Mouse (Mus musculus) midbrain, embryonic 16.5 days (tissue): Measurements from ENCODE around the gene Rif1. TPM values are rescaled to one million over a fixed set of nuclear protein-coding genes. Genes with fewer than 3 reads are reported as not detected.

Source experiments
- ATAC-seq: fragments of 200-750 bp; cut with Nextera tagmentation; 2 replicates; pipeline ENCODE4 v1.8.0; 2017; ENCODE audit warnings: moderate TSS enrichment
- H3K27ac ChIP-seq: fragments of 300-500 bp; sonication (generic); 2 replicates; pipeline ENCODE4 v1.5.1; 2014; ENCODE audit warnings: mild to moderate bottlenecking, low read length, mixed read lengths
- H3K27me3 ChIP-seq: fragments of 300-500 bp; sonication (generic); 2 replicates; pipeline ENCODE4 v1.6.1; 2014; ENCODE audit warnings: low read depth, low read length, mixed read lengths; ENCODE audit not compliant: control insufficient read depth, insufficient read depth
- H3K36me3 ChIP-seq: fragments of 300-500 bp; sonication (generic); 2 replicates; pipeline ENCODE4 v1.6.1; 2014; ENCODE audit warnings: mild to moderate bottlenecking, low read length, moderate library complexity, mixed read lengths; ENCODE audit not compliant: control insufficient read depth, insufficient read depth
- H3K4me1 ChIP-seq: fragments of 300-500 bp; sonication (generic); 2 replicates; pipeline ENCODE4 v1.6.1; 2014; ENCODE audit warnings: mild to moderate bottlenecking, low read length, mixed read lengths; ENCODE audit not compliant: control insufficient read depth, insufficient read depth
- H3K4me2 ChIP-seq: fragments of 300-500 bp; sonication (generic); 2 replicates; pipeline ENCODE4 v1.6.1; 2014; ENCODE audit warnings: mild to moderate bottlenecking, low read length, mixed read lengths
- H3K4me3 ChIP-seq: fragments of 300-500 bp; sonication (generic); 2 replicates; pipeline ENCODE4 v1.5.1; 2014; ENCODE audit warnings: low read depth, mild to moderate bottlenecking, low read length, moderate library complexity, mixed read lengths
- H3K9ac ChIP-seq: fragments of 300-500 bp; sonication (generic); 2 replicates; pipeline ENCODE4 v1.6.1; 2014; ENCODE audit warnings: low read depth, low read length, mixed read lengths
- H3K9me3 ChIP-seq: fragments of 300-500 bp; sonication (generic); replicated peaks from 2 replicates; pipeline ENCODE4 v1.6.1; 2014; ENCODE audit warnings: mild to moderate bottlenecking, low read length, mixed read lengths; ENCODE audit not compliant: control insufficient read depth, poor library complexity, severe bottlenecking
- WGBS: fragments of 180-500 bp; shearing (Covaris S2); extraction: QIAGEN DNeasy Blood & Tissue Kit; methylation state at CpG from one replicate; pipeline ENCODE4 v1.1.7; 2014; 5-methylcytosine and 5-hydroxymethylcytosine counted together
- polyA plus RNA-seq: library from polyadenylated mRNA; unstranded; fragments of >200 nt; fragmentation: Nextera tagmentation; extraction: Ambion mirVana; gene quantifications from 2 replicates; pipeline ENCODE4 v1.2.1, GENCODE M21; 2015

Gene Rif1
- 18.2 and 19.3 TPM in 2 replicates for polyA plus RNA-seq

DNA sequence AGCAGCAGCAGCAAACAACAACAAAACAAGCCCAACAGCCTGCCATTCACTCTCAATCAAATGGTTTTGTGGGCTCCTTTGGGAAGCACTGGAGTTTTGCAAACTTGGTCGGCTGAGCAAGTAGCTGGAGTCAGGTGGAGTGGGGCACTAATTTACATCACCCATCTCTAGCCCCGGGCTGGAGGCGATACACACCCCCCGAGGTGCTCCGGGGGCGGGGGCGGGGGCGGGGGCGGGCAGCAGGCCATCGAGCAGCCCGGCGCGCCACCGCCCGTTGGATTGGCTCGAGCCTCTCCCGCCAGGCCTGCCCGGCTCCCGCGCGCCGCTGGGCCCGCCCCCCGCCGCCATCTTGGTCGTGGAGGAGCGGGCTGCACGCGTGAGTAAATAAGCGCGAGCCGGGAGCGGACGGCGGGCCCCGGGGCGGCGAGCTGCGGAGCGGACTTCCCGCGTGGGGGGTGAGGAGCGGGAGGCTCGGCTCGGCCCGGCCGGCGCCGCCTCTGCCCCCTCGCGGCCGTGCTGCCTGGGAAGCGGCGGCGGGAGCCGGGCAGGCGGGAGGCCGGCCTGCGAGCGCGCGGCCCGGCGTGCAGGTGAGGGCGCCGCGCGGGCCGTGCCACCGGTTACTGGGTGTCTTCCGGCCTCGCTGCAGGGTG, at the start of gene Rif1:
TSS of gene Rif1 (plus strand) at position 342 of the 650 bp plus-strand sequence.
- Histone ChIP-seq H3K36me3 (peaks cover 2% of the 10 kb centered on the region; the same call in 1 of the 2 replicates), H3K9me3 (no peaks in the 10 kb centered on the region), H3K4me2 (peak within 1 kb of the TSS; percentile 84), H3K9ac (peak within 1 kb of the TSS; percentile 88), H3K4me1 (peaks cover 14% of the 10 kb centered on the region), H3K27ac (peak within 1 kb of the TSS; percentile 81), H3K4me3 (peak within 1 kb of the TSS; percentile 99), H3K27me3 (no peaks in the 10 kb centered on the region)
- 0% methylated on average over 20 of the region's 72 CpGs for WGBS
- peak; percentile 97 for ATAC-seq

DNA sequence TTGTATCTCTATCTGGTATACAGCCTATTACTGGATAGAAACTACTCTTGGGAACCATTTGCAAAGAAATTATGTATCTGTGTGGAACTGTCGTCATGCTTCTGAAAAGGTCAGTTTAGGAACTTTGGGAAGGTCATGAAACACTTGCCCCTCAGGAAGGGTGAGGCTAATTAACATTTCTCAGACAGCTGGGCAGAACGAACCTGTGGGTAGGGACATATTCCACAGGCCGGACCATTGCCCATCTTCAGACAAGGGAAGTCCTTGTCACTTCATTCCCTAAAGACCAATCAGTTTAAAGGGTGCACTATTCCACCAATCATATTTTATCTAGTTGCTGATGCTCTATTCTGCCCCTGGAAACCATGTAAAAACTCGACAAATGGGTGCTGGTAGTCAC, 45.6 kb upstream of the Rif1 start:
- H3K27ac ChIP-seq: no peak overlapping the region
- H3K4me2 ChIP-seq: no peak overlapping the region
- no peak for ATAC-seq
- WGBS: 75% methylated on average over 4 of the region's 4 CpGs
- H3K36me3 ChIP-seq: no peaks in the 10 kb centered on the region
- H3K9ac ChIP-seq: no peak overlapping the region
- H3K9me3 ChIP-seq: no peaks in the 10 kb centered on the region
- H3K27me3 ChIP-seq: no peaks in the 10 kb centered on the region
- no peak overlapping the region for H3K4me3 ChIP-seq
- H3K4me1 ChIP-seq: no peaks in the 10 kb centered on the region

GRCm38 (mm10) chr2:52029426-52029825, 43.2 kb upstream of the Rif1 start:
- Histone ChIP-seq H3K4me3 (no peak overlapping the region), H3K27ac (no peak overlapping the region), H3K36me3 (no peaks in the 10 kb centered on the region), H3K4me1 (no peaks in the 10 kb centered on the region), H3K27me3 (no peaks in the 10 kb centered on the region), H3K4me2 (no peak overlapping the region), H3K9me3 (no peaks in the 10 kb centered on the region), H3K9ac (no peak overlapping the region)
- ATAC-seq: no peak
- WGBS: 93% methylated on average over 3 of the region's 3 CpGs

DNA sequence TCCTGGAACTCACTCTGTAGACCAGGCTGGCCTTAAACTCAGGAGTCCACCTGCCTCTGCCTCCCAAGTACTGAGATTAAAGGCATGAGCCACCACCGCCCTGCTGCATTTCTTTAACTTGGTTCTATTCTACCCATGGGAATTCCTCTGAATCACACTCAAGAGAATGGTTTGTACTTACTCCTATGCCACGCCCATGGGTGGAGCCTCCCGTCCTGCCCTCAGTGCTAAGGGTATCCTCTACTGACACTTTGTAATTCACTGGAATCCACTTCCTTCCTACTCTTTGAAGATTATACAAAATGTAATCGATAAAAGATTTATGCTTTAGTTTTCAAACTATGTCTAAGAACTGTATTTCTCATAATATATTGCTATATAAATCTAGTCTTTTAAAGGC, 41.1 kb upstream of the Rif1 start:
- no peak overlapping the region for H3K9ac ChIP-seq
- H3K27me3 ChIP-seq: no peaks in the 10 kb centered on the region
- H3K9me3 ChIP-seq: no peaks in the 10 kb centered on the region
- no peak overlapping the region for H3K4me2 ChIP-seq
- H3K4me3 ChIP-seq: no peak overlapping the region
- no peak overlapping the region for H3K27ac ChIP-seq
- no peak for ATAC-seq
- 90% methylated on average over 4 of the region's 4 CpGs for WGBS
- no peaks in the 10 kb centered on the region for H3K36me3 ChIP-seq
- H3K4me1 ChIP-seq: no peaks in the 10 kb centered on the region

GRCm38 (mm10) chr2:52034601-52035000, 38.0 kb upstream of the Rif1 start:
- Histone ChIP-seq H3K27ac (no peak overlapping the region), H3K4me1 (peaks cover 12% of the 10 kb centered on the region), H3K4me2 (no peak overlapping the region), H3K27me3 (no peaks in the 10 kb centered on the region), H3K36me3 (no peaks in the 10 kb centered on the region), H3K9ac (no peak overlapping the region), H3K4me3 (no peak overlapping the region), H3K9me3 (no peaks in the 10 kb centered on the region)
- no peak for ATAC-seq
- WGBS: 85% methylated on average over 4 of the region's 4 CpGs

- WGBS: 75% methylated on average over 4 of the region's 4 CpGs
These were observed 37.5 kb upstream of the Rif1 start for GRCm38 (mm10) chr2:52035144-52035543.

DNA sequence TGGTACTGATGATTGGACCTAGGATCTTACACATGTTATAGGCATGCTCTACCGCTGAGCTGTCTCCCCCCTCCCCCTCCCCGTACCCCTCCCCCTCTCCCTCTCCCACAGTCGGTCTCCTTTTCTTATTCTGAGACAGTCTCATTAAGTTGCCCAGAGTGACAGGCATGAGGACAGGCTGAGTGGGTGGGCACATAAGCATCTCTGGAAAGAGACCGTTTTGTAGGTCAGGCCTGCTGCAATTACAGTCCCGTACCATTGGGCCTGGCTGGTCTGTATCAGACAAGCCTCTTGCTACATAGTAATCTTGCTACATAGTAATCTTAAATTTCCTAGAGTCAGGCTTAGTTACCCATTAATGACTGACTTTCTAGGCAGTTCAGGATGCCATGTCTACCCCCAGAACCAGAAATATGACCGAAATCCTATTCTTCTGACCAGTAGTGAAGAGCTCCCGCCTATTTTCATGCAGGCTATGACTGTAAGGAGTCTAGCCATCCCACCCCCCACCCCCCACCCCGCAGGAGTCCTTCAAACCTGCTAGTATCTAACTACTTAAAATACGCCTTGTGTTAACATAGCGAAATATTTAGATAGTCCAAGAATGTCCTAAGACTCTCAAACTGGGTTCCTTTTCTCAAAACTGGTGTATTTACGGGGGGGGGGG, 35.6 kb upstream of the Rif1 start:
- Histone ChIP-seq H3K9ac (no peak overlapping the region), H3K9me3 (no peaks in the 10 kb centered on the region), H3K27ac (no peak overlapping the region), H3K4me3 (no peak overlapping the region), H3K36me3 (no peaks in the 10 kb centered on the region), H3K4me2 (peak overlapping the region; percentile 79; the same call in 1 of the 2 replicates), H3K27me3 (no peaks in the 10 kb centered on the region), H3K4me1 (peaks cover 12% of the 10 kb centered on the region)
- WGBS: 32% methylated on average over 10 of the region's 11 CpGs
- peak; percentile 51 for ATAC-seq

More at GRCm38 (mm10) chr2:52035144-52035543, 37.5 kb upstream of the Rif1 start:
- Histone ChIP-seq H3K36me3 (no peaks in the 10 kb centered on the region), H3K27me3 (no peaks in the 10 kb centered on the region), H3K9me3 (no peaks in the 10 kb centered on the region), H3K4me2 (no peak overlapping the region), H3K4me3 (no peak overlapping the region), H3K4me1 (peaks cover 12% of the 10 kb centered on the region), H3K27ac (no peak overlapping the region), H3K9ac (no peak overlapping the region)
- ATAC-seq: no peak

GRCm38 (mm10) chr2:52037882-52038281, 34.8 kb upstream of the Rif1 start, which contains the start of gene Tnfaip6:
Tnfaip6 (plus strand) TSS chr2:52038009.
- Histone ChIP-seq H3K4me3 (peak within 1 kb of the TSS; percentile 44), H3K9me3 (no peaks in the 10 kb centered on the region), H3K4me2 (peak within 1 kb of the TSS; percentile 79), H3K27ac (no peak within 1 kb of the TSS), H3K9ac (peak within 1 kb of the TSS; percentile 52), H3K27me3 (no peaks in the 10 kb centered on the region), H3K4me1 (peaks cover 12% of the 10 kb centered on the region), H3K36me3 (no peaks in the 10 kb centered on the region)
- ATAC-seq: peak; percentile 64; the same call in 1 of the 2 replicates
- WGBS: under 1% methylated on average over 17 of the region's 17 CpGs

DNA sequence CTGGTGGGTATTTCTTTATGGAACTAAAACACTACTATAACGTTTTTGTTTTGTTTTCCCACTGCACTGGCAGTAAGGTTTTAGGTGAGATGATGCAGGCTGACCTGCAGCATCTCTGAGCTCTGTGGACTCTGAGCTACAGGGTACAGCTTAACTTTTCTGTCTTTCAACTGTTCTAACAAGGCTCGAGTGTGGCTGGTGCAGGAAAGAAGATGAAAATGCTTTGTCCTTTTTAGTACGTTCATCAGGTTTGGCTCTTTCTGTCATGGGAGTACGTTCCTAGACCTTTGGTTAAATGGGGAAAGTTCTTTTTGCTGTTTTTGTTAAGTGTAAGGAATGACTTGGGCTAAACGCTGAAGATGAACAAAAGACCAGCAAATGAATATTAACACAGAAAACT, 34.1 kb upstream of the Rif1 start:
- 23% methylated on average over 5 of the region's 5 CpGs for WGBS
- H3K36me3 ChIP-seq: no peaks in the 10 kb centered on the region
- peaks cover 12% of the 10 kb centered on the region for H3K4me1 ChIP-seq
- ATAC-seq: no peak
- peak overlapping the region; percentile 16; the same call in 1 of the 2 replicates for H3K4me2 ChIP-seq
- H3K4me3 ChIP-seq: no peak overlapping the region
- no peak overlapping the region for H3K27ac ChIP-seq
- H3K9me3 ChIP-seq: no peaks in the 10 kb centered on the region
- no peak overlapping the region for H3K9ac ChIP-seq
- no peaks in the 10 kb centered on the region for H3K27me3 ChIP-seq
